Mouse (Mus musculus) adrenal gland, postnatal 25 days (tissue): ENCODE results near the gene Dnajc14. TPM values are rescaled to one million over a fixed set of nuclear protein-coding genes. Genes with fewer than 3 reads are reported as not detected.
"Not testable (repeated sequence)": the region's sequence is repeated elsewhere in the genome, so short reads cannot be mapped to it uniquely, and the experiment has no call there.

Experiments
- DNase-seq: peaks from one replicate; pipeline ENCODE4 v3.0.0; 2021; ENCODE audit warnings: mixed read lengths
- total RNA-seq: library from RNA; stranded (reverse); gene quantifications from 2 replicates; pipeline ENCODE4 v1.2.3, GENCODE M21; 2021

The Dnajc14 gene
- total RNA-seq, 1 experiment from 2014 or later, result 79.6 TPM

- peak; percentile 98 for DNase-seq
These were observed 17.6 kb downstream of the Dnajc14 start, which contains the start of gene Ormdl2 for GRCm38 (mm10) chr10:128821358-128822056. Gene Ormdl2, minus strand, starts transcription at chr10:128821645.

- DNase-seq, result no peak
These were observed 18.3 kb downstream of the Dnajc14 start for GRCm38 (mm10) chr10:128822135-128822534.

GRCm38 (mm10) chr10:128823087-128823486, 19.2 kb downstream of the Dnajc14 start:
- not testable (repeated sequence) for DNase-seq

- no peak for DNase-seq
These were observed 20.0 kb downstream of the Dnajc14 start for GRCm38 (mm10) chr10:128823821-128824220.

GRCm38 (mm10) chr10:128837400-128837799, 33.5 kb downstream of the Dnajc14 start:
- no peak for DNase-seq

GRCm38 (mm10) chr10:128839434-128839833, 35.6 kb downstream of the Dnajc14 start:
- DNase-seq, result no peak

GRCm38 (mm10) chr10:128840612-128841011, 36.8 kb downstream of the Dnajc14 start:
- no peak for DNase-seq

- no peak for DNase-seq
These were observed 39.4 kb downstream of the Dnajc14 start for GRCm38 (mm10) chr10:128843260-128843659.

- no peak for DNase-seq
These were observed 41.7 kb downstream of the Dnajc14 start for GRCm38 (mm10) chr10:128845516-128845915.

GRCm38 (mm10) chr10:128846664-128847063, 42.8 kb downstream of the Dnajc14 start:
- DNase-seq, result no peak

- DNase-seq, result no peak
These were observed 44.6 kb downstream of the Dnajc14 start for GRCm38 (mm10) chr10:128848426-128848825.

GRCm38 (mm10) chr10:128850339-128850738, 46.5 kb downstream of the Dnajc14 start:
- DNase-seq, result no peak

GRCm38 (mm10) chr10:128861176-128861575, 57.3 kb downstream of the Dnajc14 start:
- DNase-seq, result no peak

GRCm38 (mm10) chr10:128866042-128866441, 62.2 kb downstream of the Dnajc14 start:
- DNase-seq, result no peak

- no peak for DNase-seq
These were observed 62.7 kb downstream of the Dnajc14 start for GRCm38 (mm10) chr10:128866518-128866917.

Other genes with a start within 250 kb of the Dnajc14 start
- 83.8 and 97.6 TPM in 2 replicates for gene Pa2g4, start 238.1 kb upstream of the Dnajc14 start, total RNA-seq
- 2.8 and 3.8 TPM in 2 replicates for gene Erbb3, start 214.4 kb upstream of the Dnajc14 start, total RNA-seq
- 688 and 827 TPM in 2 replicates for gene Rps26, start 177.3 kb upstream of the Dnajc14 start, total RNA-seq
- gene Ikzf4, start 158.1 kb upstream of the Dnajc14 start, total RNA-seq, result 1.5 and 2.0 TPM in 2 replicates
- 18.8 and 21.1 TPM in 2 replicates for gene Suox, start 130.0 kb upstream of the Dnajc14 start, total RNA-seq
- gene Rab5b, start 107.8 kb upstream of the Dnajc14 start, total RNA-seq, result 106 and 124 TPM in 2 replicates
- gene Pmel, start 99.9 kb upstream of the Dnajc14 start, total RNA-seq, result 1.5 and 2.2 TPM in 2 replicates
- 27.4 and 29.0 TPM in 2 replicates for gene Cdk2, start 99.0 kb upstream of the Dnajc14 start, total RNA-seq
- gene Dgka, start 59.2 kb upstream of the Dnajc14 start, total RNA-seq, result 15.1 and 17.6 TPM in 2 replicates
- 19.5 and 25.2 TPM in 2 replicates for gene Pym1, start 56.2 kb upstream of the Dnajc14 start, total RNA-seq
- gene Mmp19, start 13.2 kb upstream of the Dnajc14 start, total RNA-seq, result 38.6 and 46.9 TPM in 2 replicates
- 8.8 and 13.8 TPM in 2 replicates for gene Tmem198b, start 308 bp downstream of the Dnajc14 start, total RNA-seq
- 54.6 and 63.2 TPM in 2 replicates for gene Sarnp, start 13.3 kb downstream of the Dnajc14 start, total RNA-seq
- gene Ormdl2, start 17.6 kb downstream of the Dnajc14 start, total RNA-seq, result 48.5 and 49.1 TPM in 2 replicates
- 1.5 and 1.9 TPM in 2 replicates for gene Gdf11, start 87.7 kb downstream of the Dnajc14 start, total RNA-seq
- gene Cd63, start 96.9 kb downstream of the Dnajc14 start, total RNA-seq, result 238 and 302 TPM in 2 replicates
- gene Rdh5, start 118.8 kb downstream of the Dnajc14 start, total RNA-seq, result 7.7 and 15.9 TPM in 2 replicates
- gene Bloc1s1, start 120.0 kb downstream of the Dnajc14 start, total RNA-seq, result 189 and 195 TPM in 2 replicates
- 9.6 and 10.2 TPM in 2 replicates for gene Itga7, start 129.8 kb downstream of the Dnajc14 start, total RNA-seq
- 5.7 TPM in 1 of 2 replicates, not detected in the other for gene Mettl7b, start 156.9 kb downstream of the Dnajc14 start, total RNA-seq
- not detected in 2 replicates for gene Olfr9, start 185.4 kb downstream of the Dnajc14 start, total RNA-seq
- gene Olfr763, start 206.7 kb downstream of the Dnajc14 start, total RNA-seq, result not detected in 2 replicates
- not detected in 2 replicates for gene Olfr764-ps1, start 235.8 kb downstream of the Dnajc14 start, total RNA-seq
- gene Olfr765, start 245.9 kb downstream of the Dnajc14 start, total RNA-seq, result not detected in 2 replicates